Mouse (Mus musculus): ENCODE data around the gene Aatk.

- TF ChIP-seq CTCF (IDR thresholded peaks at IDR 0.05; ENCODE audit: low read depth) = no peak
- no peak for TF ChIP-seq EP300 (IDR thresholded peaks at IDR 0.05; ENCODE audit: low read depth)
These were observed 39.4 kb downstream of the Aatk start for GRCm38 (mm10) chr11:120007496-120008080.

All from heart, postnatal 0 days (tissue).